ENCODE assay signal across 16 mouse cellular contexts in genomic region chr13:73443093-73443821, GRCm38 (mm10). TPM values are rescaled to one million over a fixed set of nuclear protein-coding genes. Genes with fewer than 3 reads are reported as not detected.
A peak's percentile ranks its signal among the peaks of the same experiment; 100 is the strongest.
DNase-seq lines count a peak whose midpoint lies in the region; ATAC-seq lines count a peak whose summit lies in the region.
"Had no signal": no experiment of that assay in that cellular context is flagged by ENCODE, and none has a peak within 500 bp of the region (broad histone marks: within the 10 kb centered on the region; RNA-seq: fewer than 3 reads in every experiment).

No protein-coding gene starts in this region.

- H3K27me3 ChIP-seq in heart, embryonic 10.5 days (ENCODE audit: insufficient read depth, poor library complexity, severe bottlenecking): 0 out of 2 replicates have a peak, but pooled peaks cover 2% of the 10 kb centered on the region
- H3K27me3 ChIP-seq in liver, embryonic 15.5 days: no peaks in the 10 kb centered on the region
- H3K27me3 ChIP-seq: hindbrain, embryonic 15.5 days; midbrain, embryonic 15.5 days had no signal

- H3K4me1 ChIP-seq in heart, embryonic 10.5 days: peaks cover 9% of the 10 kb centered on the region; the same call in 1 of the 2 replicates
- peaks cover 89% of the 10 kb centered on the region for H3K4me1 ChIP-seq in liver, embryonic 15.5 days (replicated peaks)
- H3K4me1 ChIP-seq: midbrain, embryonic 15.5 days had no signal

- DNase-seq in heart, embryonic 10.5 days (ENCODE audit: low spot score): peak; percentile 73
- DNase-seq in heart, postnatal 14 days: no peak
- peak; percentile 37 to 62 for DNase-seq in spleen, postnatal 36 days (ENCODE audit: low spot score in 2 of 2)
- no peak for DNase-seq in spleen, postnatal 14 days (ENCODE audit: low spot score in 2 of 2)
- no peak for DNase-seq in cerebellum, postnatal 25 days
- DNase-seq in urinary bladder, postnatal 10 days (ENCODE audit: low spot score): no peak
- DNase-seq in cerebellum, postnatal 36 days: no peak
- DNase-seq: cerebellum, postnatal 14 days; heart, postnatal 10 days; left cerebral cortex, postnatal 4 days; right cerebral cortex, postnatal 25 days; thymus, postnatal 25 days had no signal

- H3K36me3 ChIP-seq in heart, embryonic 10.5 days: no peaks in the 10 kb centered on the region
- no peaks in the 10 kb centered on the region for H3K36me3 ChIP-seq in liver, embryonic 15.5 days (replicated peaks)
- H3K36me3 ChIP-seq: hindbrain, embryonic 15.5 days; midbrain, embryonic 15.5 days had no signal

- H3K4me3 ChIP-seq in heart, embryonic 10.5 days: no peak overlapping the region
- peak overlapping the region; percentile 25 for H3K4me3 ChIP-seq in liver, embryonic 15.5 days (replicated peaks)
- H3K4me3 ChIP-seq: hindbrain, embryonic 15.5 days; midbrain, embryonic 15.5 days had no signal

- peak; percentile 92 for ATAC-seq in liver, embryonic 15.5 days (ENCODE audit: insufficient read depth)
- ATAC-seq: midbrain, embryonic 15.5 days had no signal

- intact Hi-C loops in heart, postnatal 14 days (cut with DNase I): no loop called here

- H3K27ac ChIP-seq in heart, embryonic 10.5 days: no peak overlapping the region
- H3K27ac ChIP-seq in liver, embryonic 15.5 days (replicated peaks): peak overlapping the region; percentile 99
- H3K27ac ChIP-seq: hindbrain, embryonic 15.5 days; macrophage; midbrain, embryonic 15.5 days had no signal

- WGBS in heart, embryonic 10.5 days: 80% methylated on average over 4 of the region's 4 CpGs
- WGBS in liver, embryonic 15.5 days (ENCODE audit: insufficient replicate concordance): 50% methylated on average over 4 of the region's 4 CpGs

- H3K4me2 ChIP-seq in liver, embryonic 15.5 days: peak overlapping the region; percentile 63
- H3K4me2 ChIP-seq: hindbrain, embryonic 15.5 days; midbrain, embryonic 15.5 days had no signal

- no peaks in the 10 kb centered on the region for H3K9me3 ChIP-seq in heart, embryonic 10.5 days
- no peaks in the 10 kb centered on the region for H3K9me3 ChIP-seq in liver, embryonic 15.5 days (replicated peaks)
- H3K9me3 ChIP-seq: hindbrain, embryonic 15.5 days; midbrain, embryonic 15.5 days had no signal

- peak overlapping the region; percentile 57; the same call in 1 of the 2 replicates for H3K9ac ChIP-seq in liver, embryonic 15.5 days
- H3K9ac ChIP-seq: hindbrain, embryonic 15.5 days; midbrain, embryonic 15.5 days had no signal

RNA-seq across cellular contexts. Expression of gene Lpcat1, which starts 23.7 kb away (rescaled TPM):
- 31.9 and 39.6 TPM in 2 replicates for polyA plus RNA-seq in heart, embryonic 10.5 days (2016; fragmentation: Nextera tagmentation; extraction: Ambion mirVana)
- 10 to 100 TPM in 1 of 2 experiments, 1 to 10 TPM in 1; 8.0 to 10.6 TPM for total RNA-seq in heart, postnatal 14 days (2021)
- polyA plus RNA-seq in liver, embryonic 15.5 days (2015; fragmentation: Nextera tagmentation; extraction: Ambion mirVana): 73.8 and 78.2 TPM in 2 replicates

Comparison
In these comparisons a context has a peak if more than half of its experiments do, and no peak if none do; other contexts are left out.
1. DNase-seq: peak in heart, embryonic 10.5 days (single experiment) and spleen, postnatal 36 days (2 of 2); none in heart, postnatal 14 days (0 of 2), spleen, postnatal 14 days (0 of 2), cerebellum, postnatal 25 days (0 of 2), urinary bladder, postnatal 10 days (single experiment) and cerebellum, postnatal 36 days (0 of 2).